Comparison of ENCODE assay signal across 11 mouse cellular contexts in genomic region chr6:144203013-144203412, GRCm38 (mm10).
DNase-seq lines count a peak whose midpoint lies in the region; ATAC-seq and TF ChIP-seq lines count a peak whose summit lies in the region.
"Had no signal": no experiment of that assay in that cellular context is flagged by ENCODE, and none has a peak within 500 bp of the region (broad histone marks: within the 10 kb centered on the region; RNA-seq: fewer than 3 reads in every experiment).

No protein-coding gene starts in this region.

- no peak for ATAC-seq in neural tube, embryonic 12.5 days (ENCODE audit: low FRiP score, low read depth)
- ATAC-seq in forebrain, postnatal 0 days: peak; percentile 30; the same call in 1 of the 2 replicates
- ATAC-seq in midbrain, embryonic 11.5 days (ENCODE audit: low FRiP score): no peak
- ATAC-seq: liver, embryonic 12.5 days had no signal

- H3K9ac ChIP-seq in neural tube, embryonic 12.5 days: no peak overlapping the region
- peak overlapping the region; percentile 48 for H3K9ac ChIP-seq in forebrain, postnatal 0 days
- no peak overlapping the region for H3K9ac ChIP-seq in midbrain, embryonic 11.5 days (ENCODE audit: low read length)
- H3K9ac ChIP-seq: liver, embryonic 12.5 days had no signal

- 59% methylated on average over 12 of the region's 12 CpGs for WGBS in neural tube, embryonic 12.5 days
- WGBS in forebrain, postnatal 0 days: 11% methylated on average over 12 of the region's 12 CpGs
- 41% methylated on average over 12 of the region's 12 CpGs for WGBS in midbrain, embryonic 11.5 days

- H3K4me3 ChIP-seq in neural tube, embryonic 12.5 days: no peak overlapping the region
- H3K4me3 ChIP-seq in forebrain, postnatal 0 days (ENCODE audit: low read depth, low read length): peak overlapping the region; percentile 55
- no peak overlapping the region for H3K4me3 ChIP-seq in midbrain, embryonic 11.5 days (ENCODE audit: low read depth, low read length)
- H3K4me3 ChIP-seq: liver, embryonic 12.5 days; myocyte had no signal

- no peak for DNase-seq in neural tube, embryonic 10.5 days (ENCODE audit: extremely low spot score, low spot score)
- peak; percentile 64 for DNase-seq in forebrain, postnatal 0 days
- no peak for DNase-seq in midbrain, embryonic 11.5 days (ENCODE audit: low spot score, missing footprints)
- no peak for DNase-seq in c-Kit-positive CD71-positive TER-119-positive erythroid progenitor cells, embryonic 14.5 days (ENCODE audit: low spot score)
- no peak for DNase-seq in urinary bladder, adult 2 months (ENCODE audit: low spot score)
- no peak for DNase-seq in gastrocnemius, adult 18-20 months (ENCODE audit: low spot score)
- DNase-seq: gastrocnemius, postnatal 36 days; kidney, postnatal 4 days had no signal

- no peaks in the 10 kb centered on the region for H3K9me3 ChIP-seq in neural tube, embryonic 12.5 days
- no peaks in the 10 kb centered on the region for H3K9me3 ChIP-seq in forebrain, postnatal 0 days (ENCODE audit: low read length)
- H3K9me3 ChIP-seq in midbrain, embryonic 11.5 days (ENCODE audit: control insufficient read depth, low read length): no peaks in the 10 kb centered on the region
- H3K9me3 ChIP-seq: liver, embryonic 12.5 days had no signal

- H3K27me3 ChIP-seq in neural tube, embryonic 12.5 days (replicated peaks): no peaks in the 10 kb centered on the region
- no peaks in the 10 kb centered on the region for H3K27me3 ChIP-seq in forebrain, postnatal 0 days (ENCODE audit: insufficient read depth, low read length)
- H3K27me3 ChIP-seq in midbrain, embryonic 11.5 days (ENCODE audit: control insufficient read depth, insufficient read depth, low read length): no peaks in the 10 kb centered on the region
- H3K27me3 ChIP-seq: liver, embryonic 12.5 days had no signal

- H3K4me2 ChIP-seq in neural tube, embryonic 12.5 days (replicated peaks): 0 out of 2 replicates have a peak overlapping the region, but pooled peaks have one; percentile 10
- peak overlapping the region; percentile 53 for H3K4me2 ChIP-seq in forebrain, postnatal 0 days (ENCODE audit: low read depth)
- H3K4me2 ChIP-seq in midbrain, embryonic 11.5 days: peak overlapping the region; percentile 23; the same call in 1 of the 2 replicates
- H3K4me2 ChIP-seq: liver, embryonic 12.5 days had no signal

- no peak overlapping the region for H3K27ac ChIP-seq in neural tube, embryonic 12.5 days
- peak overlapping the region; percentile 76 for H3K27ac ChIP-seq in forebrain, postnatal 0 days (ENCODE audit: low read depth, low read length)
- no peak overlapping the region for H3K27ac ChIP-seq in midbrain, embryonic 11.5 days (ENCODE audit: low read depth, low read length)
- H3K27ac ChIP-seq: liver, embryonic 12.5 days had no signal

- no peak for TF ChIP-seq CTCF in forebrain, postnatal 0 days (IDR thresholded peaks at IDR 0.05; ENCODE audit: low read depth)

- no peaks in the 10 kb centered on the region for H3K36me3 ChIP-seq in neural tube, embryonic 12.5 days
- H3K36me3 ChIP-seq in forebrain, postnatal 0 days (ENCODE audit: insufficient read depth): no peaks in the 10 kb centered on the region
- H3K36me3 ChIP-seq in midbrain, embryonic 11.5 days (ENCODE audit: control insufficient read depth, insufficient read depth, low read length): no peaks in the 10 kb centered on the region
- H3K36me3 ChIP-seq: liver, embryonic 12.5 days had no signal

- H3K4me1 ChIP-seq in neural tube, embryonic 12.5 days: peaks cover 7% of the 10 kb centered on the region; the same call in 1 of the 2 replicates
- peaks cover 15% of the 10 kb centered on the region for H3K4me1 ChIP-seq in forebrain, postnatal 0 days (ENCODE audit: insufficient read depth)
- H3K4me1 ChIP-seq in midbrain, embryonic 11.5 days (ENCODE audit: control insufficient read depth, insufficient read depth, low read length): peaks cover 13% of the 10 kb centered on the region
- H3K4me1 ChIP-seq: liver, embryonic 12.5 days had no signal
